Mouse (Mus musculus) CH12.LX (cell line): ENCODE results near the gene Cyp4x1. TPM values are rescaled to one million over a fixed set of nuclear protein-coding genes. Genes with fewer than 3 reads are reported as not detected.

Experiments used
- DNase-seq: peaks from one replicate; pipeline ENCODE4 v3.0.0-alpha.2; 2013; ENCODE audit errors: extremely low read depth
- H3K27ac ChIP-seq: 2 replicates; pipeline ENCODE4 v1.5.1; 2012; ENCODE audit warnings: low read depth, mild to moderate bottlenecking, control low read depth, moderate library complexity; ENCODE audit not compliant: insufficient read depth
- H3K27me3 ChIP-seq: replicated peaks from 2 replicates; pipeline ENCODE3; 2012; ENCODE audit warnings: inconsistent platforms
- H3K36me3 ChIP-seq, 2 experiments: replicated peaks in 1 of 2; 2 replicates each; pipeline versions ENCODE3 to v1.6.1; 2012; ENCODE audit warnings: inconsistent platforms in 1 of 2, low read length in 1 of 2, mild to moderate bottlenecking in 1 of 2, mixed read lengths in 1 of 2, moderate library complexity in 1 of 2; ENCODE audit not compliant: control insufficient read depth in 1 of 2, insufficient read depth in 1 of 2
- H3K4me1 ChIP-seq, 2 experiments: 2 replicates each; pipeline ENCODE4 v1.6.1; 2012; ENCODE audit warnings: inconsistent platforms in 1 of 2, moderate library complexity in 1 of 2; ENCODE audit not compliant: insufficient read depth in 2 of 2, control insufficient read depth in 1 of 2
- H3K4me2 ChIP-seq: 2 replicates; pipeline ENCODE4 v1.6.1; 2012; ENCODE audit warnings: low read depth, mild to moderate bottlenecking, control low read depth; ENCODE audit not compliant: poor library complexity, insufficient read depth, severe bottlenecking
- H3K4me3 ChIP-seq, 3 experiments: fragments of 150-350 bp in 1 of 3; sonication (generic) in 1 of 3; replicated peaks in 1 of 3; 2 replicates each; pipeline versions ENCODE3 to v1.5.1; 2011 to 2012; ENCODE audit warnings: low read depth in 2 of 3, low read length in 2 of 3, mild to moderate bottlenecking in 2 of 3, moderate library complexity in 2 of 3, control low read depth in 1 of 3, improper control_type of control experiment in 1 of 3, inconsistent platforms in 1 of 3, mixed read lengths in 1 of 3; ENCODE audit not compliant: poor library complexity in 1 of 3
- H3K79me2 ChIP-seq: replicated peaks from 2 replicates; pipeline ENCODE4 v1.6.1; 2012; ENCODE audit warnings: mild to moderate bottlenecking, moderate library complexity; ENCODE audit not compliant: control insufficient read depth, poor library complexity, insufficient read depth, severe bottlenecking; ENCODE audit errors: extremely low read depth
- H3K9ac ChIP-seq: 2 replicates; pipeline ENCODE4 v1.6.1; 2012; ENCODE audit warnings: low read depth, mild to moderate bottlenecking, control low read depth, moderate library complexity; ENCODE audit not compliant: insufficient read depth
- H3K9me3 ChIP-seq: replicated peaks from 2 replicates; pipeline ENCODE3; 2012; ENCODE audit warnings: low read length, inconsistent platforms, mixed read lengths
- BHLHE40 ChIP-seq: IDR thresholded peaks from 2 replicates; pipeline ENCODE4 v1.6.1; 2011; ENCODE audit warnings: mild to moderate bottlenecking, low read depth, low read length, improper control_type of control experiment
- CHD2 ChIP-seq: IDR thresholded peaks from 2 replicates; pipeline ENCODE4 v1.6.1; 2011; ENCODE audit warnings: low read length, improper control_type of control experiment
- ELF1 ChIP-seq: IDR thresholded peaks from 2 replicates; pipeline ENCODE4 v1.6.1; 2014; ENCODE audit warnings: low read depth, mild to moderate bottlenecking, inconsistent platforms, low read length, improper control_type of control experiment
- ETS1 ChIP-seq: conservative IDR thresholded peaks from 2 replicates; pipeline ENCODE4 v1.6.1; 2012; ENCODE audit warnings: low read depth, mild to moderate bottlenecking, inconsistent platforms, low read length, improper control_type of control experiment, moderate library complexity
- GABPA ChIP-seq: IDR thresholded peaks from 2 replicates; pipeline ENCODE4 v1.6.1; 2012; ENCODE audit warnings: low read depth, low read length, improper control_type of control experiment, inconsistent platforms; ENCODE audit not compliant: insufficient replicate concordance
- IRF4 ChIP-seq: IDR thresholded peaks from 2 replicates; pipeline ENCODE4 v1.6.1; 2014; ENCODE audit warnings: low read depth, mild to moderate bottlenecking, inconsistent platforms, low read length, improper control_type of control experiment
- KAT2A ChIP-seq: IDR thresholded peaks from 2 replicates; pipeline ENCODE4 v1.6.1; 2012; ENCODE audit warnings: low read length, improper control_type of control experiment, inconsistent platforms; ENCODE audit not compliant: insufficient replicate concordance
- MAX ChIP-seq: IDR thresholded peaks from 2 replicates; pipeline ENCODE4 v1.6.1; 2011; ENCODE audit warnings: low read length, improper control_type of control experiment
- NRF1 ChIP-seq: IDR thresholded peaks from 2 replicates; pipeline ENCODE4 v1.6.1; 2014; ENCODE audit warnings: low read depth, mild to moderate bottlenecking, inconsistent platforms, low read length, improper control_type of control experiment, moderate library complexity
- PAX5 ChIP-seq: IDR thresholded peaks from 2 replicates; pipeline ENCODE4 v1.6.1; 2012; ENCODE audit warnings: low read length, inconsistent platforms, mixed read lengths
- POLR2A ChIP-seq: IDR thresholded peaks from 2 replicates; pipeline ENCODE4 v1.6.1; 2011; ENCODE audit warnings: low read depth, mild to moderate bottlenecking, improper control_type of control experiment, low read length
- RAD21 ChIP-seq: IDR thresholded peaks from 2 replicates; pipeline ENCODE4 v1.6.1; 2011; ENCODE audit warnings: low read depth, mild to moderate bottlenecking, low read length, improper control_type of control experiment, moderate library complexity
- SMC3 ChIP-seq: IDR thresholded peaks from 2 replicates; pipeline ENCODE4 v1.6.1; 2011; ENCODE audit warnings: low read depth, low read length, improper control_type of control experiment
- TBP ChIP-seq: conservative IDR thresholded peaks from 2 replicates; pipeline ENCODE4 v1.6.1; 2011; ENCODE audit warnings: low read depth, low read length, improper control_type of control experiment
- ZC3H11A ChIP-seq: IDR thresholded peaks from 2 replicates; pipeline ENCODE4 v1.6.1; 2012; ENCODE audit warnings: low read depth, mild to moderate bottlenecking, inconsistent platforms, low read length, improper control_type of control experiment
- ZKSCAN1 ChIP-seq: IDR thresholded peaks from 2 replicates; pipeline ENCODE4 v1.6.1; 2012; ENCODE audit warnings: low read depth, inconsistent platforms, low read length, improper control_type of control experiment, borderline replicate concordance
- ZMIZ1 ChIP-seq: IDR thresholded peaks from 2 replicates; pipeline ENCODE4 v1.6.1; 2012; ENCODE audit warnings: low read depth, mild to moderate bottlenecking, inconsistent platforms, low read length, improper control_type of control experiment
- dilution Hi-C: fragments of 300-500 bp; cut with MboI; formaldehyde crosslinking; loops from 2 replicates; pipeline ENCODE4 v1.14.3; 2020; ENCODE audit warnings: low sequenced_read_pairs; ENCODE audit not compliant: extremely low pct_unique_long_range_greater_than_20kb, extremely low pct_ligation_motif_present
- in situ Hi-C: fragments of 300-500 bp; cut with MboI; formaldehyde crosslinking; loops from 3 replicates; pipeline ENCODE4 v1.14.3; 2019; ENCODE audit warnings: low sequenced_read_pairs, low pct_ligation_motif_present, low pct_unique_long_range_greater_than_20kb, mixed read lengths
- polyA plus RNA-seq: library from polyadenylated mRNA; unstranded; fragments of >175 nt; gene quantifications from 2 replicates; pipeline ENCODE4 v1.2.1, GENCODE M21; 2012; ENCODE audit warnings: low read depth; ENCODE audit not compliant: insufficient read length
- total RNA-seq, 2 experiments: library from RNA; depleted of rRNA; stranded (reverse); fragments of 300-350 nt in 1 of 2; fragments of >200 nt in 1 of 2; gene quantifications; 2 replicates each; pipeline ENCODE4 v1.2.3; 2012 to 2014

Gene Cyp4x1
- total and polyA plus RNA-seq, 3 experiments = 0.07 TPM; not detected in 2

DNA sequence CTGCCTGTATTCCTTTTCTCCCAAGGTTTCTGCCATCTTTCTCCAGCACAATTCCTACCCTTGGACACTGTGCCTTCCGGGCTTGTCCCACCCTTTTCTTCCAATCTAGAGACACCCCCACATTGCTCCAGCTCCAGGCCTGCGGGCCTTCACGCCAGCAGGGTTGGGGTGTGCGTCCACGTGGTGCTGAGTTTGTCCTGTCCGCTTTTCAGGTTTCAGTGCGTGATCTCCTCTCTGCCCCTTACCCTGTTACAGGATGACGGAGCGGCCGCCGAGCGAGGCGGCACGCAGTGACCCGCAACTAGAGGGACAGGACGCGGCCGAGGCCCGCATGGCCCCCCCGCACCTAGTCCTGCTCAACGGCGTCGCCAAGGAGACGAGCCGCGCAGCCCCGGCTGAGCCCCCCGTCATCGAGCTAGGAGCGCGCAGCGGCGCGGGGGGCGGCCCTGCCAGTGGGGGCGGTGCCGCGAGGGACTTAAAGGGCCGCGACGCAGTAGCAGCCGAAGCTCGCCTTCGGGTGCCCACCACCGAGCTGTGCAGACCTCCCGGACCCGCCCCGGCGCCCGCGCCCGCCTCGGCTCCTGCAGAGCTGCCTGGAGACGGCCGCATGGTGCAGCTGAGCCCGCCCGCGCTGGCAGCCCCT lies 71.1 kb downstream of the Cyp4x1 start:
- peaks cover 2 to 4% of the 10 kb centered on the region in 2 experiments; a peak in 1 of 4 replicates for H3K4me1 ChIP-seq
- no peaks in the 10 kb centered on the region for H3K36me3 ChIP-seq
- in situ Hi-C loops = no loop called here
- peaks cover 86% of the 10 kb centered on the region for H3K27me3 ChIP-seq
- no peak for TF ChIP-seq ZMIZ1
- TF ChIP-seq GABPA = no peak
- no peak for TF ChIP-seq ETS1
- no peak for TF ChIP-seq RAD21
- TF ChIP-seq POLR2A = no peak
- TF ChIP-seq KAT2A = no peak
- TF ChIP-seq ZC3H11A = no peak
- TF ChIP-seq ZKSCAN1 = no peak
- no peak; the same call in 1 of the 2 replicates for TF ChIP-seq MAX
- no peak for TF ChIP-seq NRF1
- TF ChIP-seq CHD2 = no peak
- no peak for TF ChIP-seq ELF1
- no peak for TF ChIP-seq PAX5
- no peak for TF ChIP-seq TBP
- no peak for TF ChIP-seq SMC3
- peak overlapping the region in 2 of 3 experiments; percentile 25 to 61 for H3K4me3 ChIP-seq
- peak overlapping the region; percentile 20; the same call in 1 of the 2 replicates for H3K9ac ChIP-seq
- H3K27ac ChIP-seq = no peak overlapping the region
- H3K79me2 ChIP-seq = no peaks in the 10 kb centered on the region
- no peaks in the 10 kb centered on the region for H3K9me3 ChIP-seq
- peak overlapping the region; percentile 98 for H3K4me2 ChIP-seq
- dilution Hi-C loops = no loop called here
- no peak for DNase-seq

DNA sequence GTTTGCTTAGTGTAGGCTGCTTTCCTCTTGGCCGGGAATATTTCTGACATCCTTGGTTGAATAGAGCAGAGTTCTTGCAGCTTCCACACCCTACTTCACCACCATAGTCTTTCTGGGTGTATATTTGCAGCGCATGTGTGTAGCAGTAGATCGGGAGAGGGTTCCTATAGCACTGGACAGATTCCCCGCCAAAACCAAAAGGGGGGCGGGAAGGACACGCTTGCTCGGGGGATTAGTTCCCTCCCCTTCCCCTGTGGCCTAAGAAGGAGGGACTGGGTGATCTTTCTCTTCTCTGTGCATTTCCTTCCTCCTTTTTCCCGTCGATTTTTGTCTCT lies 71.6 kb downstream of the Cyp4x1 start:
- peaks cover 86% of the 10 kb centered on the region for H3K27me3 ChIP-seq
- H3K36me3 ChIP-seq = no peaks in the 10 kb centered on the region
- DNase-seq = no peak
- peak overlapping the region; percentile 98 for H3K4me2 ChIP-seq
- peak overlapping the region; percentile 20; the same call in 1 of the 2 replicates for H3K9ac ChIP-seq
- TF ChIP-seq IRF4 (no peak), MAX (peak; percentile 2; the same call in 1 of the 2 replicates), RAD21 (no peak), BHLHE40 (no peak)
- peak overlapping the region in 2 of 3 experiments; percentile 25 to 61 for H3K4me3 ChIP-seq
- in situ Hi-C loops = no loop called here
- no peaks in the 10 kb centered on the region for H3K9me3 ChIP-seq
- no peak overlapping the region for H3K27ac ChIP-seq
- H3K79me2 ChIP-seq = no peaks in the 10 kb centered on the region
- dilution Hi-C loops = no loop called here
- peaks cover 2 to 4% of the 10 kb centered on the region in 2 experiments; a peak in 1 of 4 replicates for H3K4me1 ChIP-seq
